Mouse (Mus musculus) ES-Bruce4 (cell line): ENCODE measurements at regions not wholly inside any gene's neighbourhood (a gene's known extent, or its start where the extent isn't known, plus 50 kb on each side); places are given as distances from the start of the nearest gene placed in this dataset.
"Not testable (repeated sequence)": the region's sequence is repeated elsewhere in the genome, so short reads cannot be mapped to it uniquely, and the experiment has no call there.

ENCODE experiments used
- CTCF ChIP-seq: IDR thresholded peaks from one replicate; pipeline ENCODE4 v1.8.1; 2011; ENCODE audit warnings: low read depth, low read length
- EP300 ChIP-seq: IDR thresholded peaks from 2 replicates; pipeline ENCODE4 v1.6.1; 2011; ENCODE audit warnings: low read depth, low read length; ENCODE audit not compliant: insufficient read depth
- POLR2A ChIP-seq: IDR thresholded peaks from one replicate; pipeline ENCODE4 v1.8.1; 2011; ENCODE audit warnings: low read length; ENCODE audit not compliant: insufficient read depth

- TF ChIP-seq POLR2A, EP300, CTCF: not testable (repeated sequence)
These were observed 119.1 kb upstream of the Sox5 start for GRCm38 (mm10) chr6:144900858-144901257.
